Mouse (Mus musculus): Measurements from ENCODE around the gene Unc80. TPM values are rescaled to one million over a fixed set of nuclear protein-coding genes. Genes with fewer than 3 reads are reported as not detected.
"Not testable (repeated sequence)": the region's sequence is repeated elsewhere in the genome, so short reads cannot be mapped to it uniquely, and the experiment has no call there.

Unc80 gene
- polyA plus RNA-seq, 1 experiment from 2014 or later, result 0.31 TPM

- no peaks in the 10 kb centered on the region for H3K9me3 ChIP-seq (replicated peaks; ENCODE audit: control insufficient read depth, low read length)
- no peak overlapping the region for H3K27ac ChIP-seq (replicated peaks; ENCODE audit: low read depth, low read length)
- H3K36me3 ChIP-seq (replicated peaks; ENCODE audit: control insufficient read depth, insufficient read depth, low read depth, low read length), result no peaks in the 10 kb centered on the region
- H3K27me3 ChIP-seq (ENCODE audit: control insufficient read depth, insufficient read depth, low read length), result no peaks in the 10 kb centered on the region
- DNase-seq (ENCODE audit: low spot score) (no peak), ATAC-seq (replicated peaks; ENCODE audit: insufficient number of reproducible peaks, low FRiP score, low TSS enrichment, low read depth) (no peak)
- H3K9ac ChIP-seq (replicated peaks; ENCODE audit: low read length), result no peak overlapping the region
- H3K4me3 ChIP-seq (ENCODE audit: low read depth, low read length), result no peak overlapping the region
- 43% methylated on average over 2 of the region's 2 CpGs for WGBS
- H3K4me1 ChIP-seq (ENCODE audit: control insufficient read depth, insufficient read depth, low read length), result no peaks in the 10 kb centered on the region
- H3K4me2 ChIP-seq (ENCODE audit: low read depth, low read length), result no peak overlapping the region
Measured at GRCm38 (mm10) chr1:66678662-66679061, 210.5 kb downstream of the Unc80 start.

- no peaks in the 10 kb centered on the region for H3K27me3 ChIP-seq (ENCODE audit: control insufficient read depth, insufficient read depth, low read length)
- 85% methylated on average over 5 of the region's 5 CpGs for WGBS
- ATAC-seq (replicated peaks; ENCODE audit: insufficient number of reproducible peaks, low FRiP score, low TSS enrichment, low read depth) (no peak), DNase-seq (ENCODE audit: low spot score) (no peak)
- no peak overlapping the region for H3K27ac ChIP-seq (replicated peaks; ENCODE audit: low read depth, low read length)
- H3K9ac ChIP-seq (replicated peaks; ENCODE audit: low read length), result no peak overlapping the region
- H3K4me2 ChIP-seq (ENCODE audit: low read depth, low read length), result no peak overlapping the region
- no peaks in the 10 kb centered on the region for H3K36me3 ChIP-seq (replicated peaks; ENCODE audit: control insufficient read depth, insufficient read depth, low read depth, low read length)
- no peaks in the 10 kb centered on the region for H3K4me1 ChIP-seq (ENCODE audit: control insufficient read depth, insufficient read depth, low read length)
- no peaks in the 10 kb centered on the region for H3K9me3 ChIP-seq (replicated peaks; ENCODE audit: control insufficient read depth, low read length)
- no peak overlapping the region for H3K4me3 ChIP-seq (ENCODE audit: low read depth, low read length)
Measured at GRCm38 (mm10) chr1:66682974-66683373, 214.8 kb downstream of the Unc80 start.

GRCm38 (mm10) chr1:66691772-66692171 is 223.6 kb downstream of the Unc80 start:
- ATAC-seq (replicated peaks; ENCODE audit: insufficient number of reproducible peaks, low FRiP score, low TSS enrichment, low read depth) (no peak), DNase-seq (ENCODE audit: low spot score) (no peak)
- H3K4me1 ChIP-seq (ENCODE audit: control insufficient read depth, insufficient read depth, low read length), result no peaks in the 10 kb centered on the region
- no peak overlapping the region for H3K4me3 ChIP-seq (ENCODE audit: low read depth, low read length)
- no peaks in the 10 kb centered on the region for H3K27me3 ChIP-seq (ENCODE audit: control insufficient read depth, insufficient read depth, low read length)
- H3K9ac ChIP-seq (replicated peaks; ENCODE audit: low read length), result no peak overlapping the region
- H3K9me3 ChIP-seq (replicated peaks; ENCODE audit: control insufficient read depth, low read length), result no peaks in the 10 kb centered on the region
- 76% methylated on average over 3 of the region's 3 CpGs for WGBS
- H3K36me3 ChIP-seq (replicated peaks; ENCODE audit: control insufficient read depth, insufficient read depth, low read depth, low read length), result no peaks in the 10 kb centered on the region
- H3K27ac ChIP-seq (replicated peaks; ENCODE audit: low read depth, low read length), result no peak overlapping the region
- H3K4me2 ChIP-seq (ENCODE audit: low read depth, low read length), result no peak overlapping the region

GRCm38 (mm10) chr1:66692308-66692707 is 224.1 kb downstream of the Unc80 start:
- H3K9me3 ChIP-seq (replicated peaks; ENCODE audit: control insufficient read depth, low read length), result no peaks in the 10 kb centered on the region

GRCm38 (mm10) chr1:66692780-66693392 is 224.7 kb downstream of the Unc80 start:
- ATAC-seq (replicated peaks; ENCODE audit: insufficient number of reproducible peaks, low FRiP score, low TSS enrichment, low read depth) (no peak), DNase-seq (ENCODE audit: low spot score) (no peak)
- no peak overlapping the region for H3K4me2 ChIP-seq (ENCODE audit: low read depth, low read length)
- no peaks in the 10 kb centered on the region for H3K36me3 ChIP-seq (replicated peaks; ENCODE audit: control insufficient read depth, insufficient read depth, low read depth, low read length)
- no peak overlapping the region for H3K27ac ChIP-seq (replicated peaks; ENCODE audit: low read depth, low read length)
- H3K4me1 ChIP-seq (ENCODE audit: control insufficient read depth, insufficient read depth, low read length), result no peaks in the 10 kb centered on the region
- H3K9ac ChIP-seq (replicated peaks; ENCODE audit: low read length), result no peak overlapping the region
- 73% methylated on average over 8 of the region's 8 CpGs for WGBS
- no peaks in the 10 kb centered on the region for H3K9me3 ChIP-seq (replicated peaks; ENCODE audit: control insufficient read depth, low read length)
- H3K4me3 ChIP-seq (ENCODE audit: low read depth, low read length), result no peak overlapping the region
- H3K27me3 ChIP-seq (ENCODE audit: control insufficient read depth, insufficient read depth, low read length), result no peaks in the 10 kb centered on the region

More at GRCm38 (mm10) chr1:66692308-66692707, 224.1 kb downstream of the Unc80 start:
- no peaks in the 10 kb centered on the region for H3K36me3 ChIP-seq (replicated peaks; ENCODE audit: control insufficient read depth, insufficient read depth, low read depth, low read length)
- WGBS, result 80% methylated on average over 1 of the region's 1 CpGs
- ATAC-seq (replicated peaks; ENCODE audit: insufficient number of reproducible peaks, low FRiP score, low TSS enrichment, low read depth) (no peak), DNase-seq (ENCODE audit: low spot score) (no peak)
- H3K27ac ChIP-seq (replicated peaks; ENCODE audit: low read depth, low read length), result no peak overlapping the region
- H3K4me3 ChIP-seq (ENCODE audit: low read depth, low read length), result no peak overlapping the region
- H3K9ac ChIP-seq (replicated peaks; ENCODE audit: low read length), result no peak overlapping the region
- H3K4me1 ChIP-seq (ENCODE audit: control insufficient read depth, insufficient read depth, low read length), result no peaks in the 10 kb centered on the region
- no peaks in the 10 kb centered on the region for H3K27me3 ChIP-seq (ENCODE audit: control insufficient read depth, insufficient read depth, low read length)
- H3K4me2 ChIP-seq (ENCODE audit: low read depth, low read length), result no peak overlapping the region

GRCm38 (mm10) chr1:66694266-66694665 is 226.1 kb downstream of the Unc80 start:
- DNase-seq (ENCODE audit: low spot score), result no peak
- no peaks in the 10 kb centered on the region for H3K4me1 ChIP-seq (ENCODE audit: control insufficient read depth, insufficient read depth, low read length)
- no peak overlapping the region for H3K4me3 ChIP-seq (ENCODE audit: low read depth, low read length)
- no peak overlapping the region for H3K27ac ChIP-seq (replicated peaks; ENCODE audit: low read depth, low read length)
- no peak overlapping the region for H3K9ac ChIP-seq (replicated peaks; ENCODE audit: low read length)
- 74% methylated on average over 5 of the region's 5 CpGs for WGBS
- H3K36me3 ChIP-seq (replicated peaks; ENCODE audit: control insufficient read depth, insufficient read depth, low read depth, low read length), result no peaks in the 10 kb centered on the region
- H3K27me3 ChIP-seq (ENCODE audit: control insufficient read depth, insufficient read depth, low read length), result no peaks in the 10 kb centered on the region
- H3K4me2 ChIP-seq (ENCODE audit: low read depth, low read length), result no peak overlapping the region
- H3K9me3 ChIP-seq (replicated peaks; ENCODE audit: control insufficient read depth, low read length), result no peaks in the 10 kb centered on the region
- ATAC-seq (replicated peaks; ENCODE audit: insufficient number of reproducible peaks, low FRiP score, low TSS enrichment, low read depth), result no peak

GRCm38 (mm10) chr1:66695296-66695695 is 227.1 kb downstream of the Unc80 start:
- H3K9ac ChIP-seq (replicated peaks; ENCODE audit: low read length), result no peak overlapping the region
- H3K27ac ChIP-seq (replicated peaks; ENCODE audit: low read depth, low read length), result no peak overlapping the region
- ATAC-seq (replicated peaks; ENCODE audit: insufficient number of reproducible peaks, low FRiP score, low TSS enrichment, low read depth) (no peak), DNase-seq (ENCODE audit: low spot score) (no peak)
- H3K9me3 ChIP-seq (replicated peaks; ENCODE audit: control insufficient read depth, low read length), result no peaks in the 10 kb centered on the region
- H3K4me2 ChIP-seq (ENCODE audit: low read depth, low read length), result no peak overlapping the region
- no peak overlapping the region for H3K4me3 ChIP-seq (ENCODE audit: low read depth, low read length)
- 78% methylated on average over 7 of the region's 7 CpGs for WGBS
- no peaks in the 10 kb centered on the region for H3K27me3 ChIP-seq (ENCODE audit: control insufficient read depth, insufficient read depth, low read length)
- H3K4me1 ChIP-seq (ENCODE audit: control insufficient read depth, insufficient read depth, low read length), result no peaks in the 10 kb centered on the region
- no peaks in the 10 kb centered on the region for H3K36me3 ChIP-seq (replicated peaks; ENCODE audit: control insufficient read depth, insufficient read depth, low read depth, low read length)

- H3K4me2 ChIP-seq (ENCODE audit: low read depth, low read length); ATAC-seq (replicated peaks; ENCODE audit: insufficient number of reproducible peaks, low FRiP score, low TSS enrichment, low read depth); H3K27ac ChIP-seq (replicated peaks; ENCODE audit: low read depth, low read length); DNase-seq (ENCODE audit: low spot score); H3K9ac ChIP-seq (replicated peaks; ENCODE audit: low read length); H3K4me3 ChIP-seq (ENCODE audit: low read depth, low read length); H3K36me3 ChIP-seq (replicated peaks; ENCODE audit: control insufficient read depth, insufficient read depth, low read depth, low read length); H3K4me1 ChIP-seq (ENCODE audit: control insufficient read depth, insufficient read depth, low read length); H3K9me3 ChIP-seq (replicated peaks; ENCODE audit: control insufficient read depth, low read length); H3K27me3 ChIP-seq (ENCODE audit: control insufficient read depth, insufficient read depth, low read length): not testable (repeated sequence)
- 85% methylated on average over 10 of the region's 10 CpGs for WGBS
Measured at GRCm38 (mm10) chr1:66699630-66700029, 231.5 kb downstream of the Unc80 start.

All from embryonic facial prominence, embryonic 11.5 days (tissue).